Mouse (Mus musculus) pancreas, adult 10 weeks (tissue): ENCODE results near the gene Prm1. TPM values are rescaled to one million over a fixed set of nuclear protein-coding genes. Genes with fewer than 3 reads are reported as not detected.

ENCODE experiments used
- polyA plus RNA-seq: library from polyadenylated mRNA; stranded (reverse); fragments of 350-450 nt; fragmentation: Illumina TruSeq; extraction: RNeasy Lipid Tissue Mini Kit (QIAGEN cat#74804); gene quantifications from one replicate; pipeline ENCODE4 v1.2.3, GENCODE M21; 2015; ENCODE audit warnings: low read depth, low replicate concordance; ENCODE audit not compliant: insufficient read depth

The Prm1 gene
- not detected for polyA plus RNA-seq

DNA sequence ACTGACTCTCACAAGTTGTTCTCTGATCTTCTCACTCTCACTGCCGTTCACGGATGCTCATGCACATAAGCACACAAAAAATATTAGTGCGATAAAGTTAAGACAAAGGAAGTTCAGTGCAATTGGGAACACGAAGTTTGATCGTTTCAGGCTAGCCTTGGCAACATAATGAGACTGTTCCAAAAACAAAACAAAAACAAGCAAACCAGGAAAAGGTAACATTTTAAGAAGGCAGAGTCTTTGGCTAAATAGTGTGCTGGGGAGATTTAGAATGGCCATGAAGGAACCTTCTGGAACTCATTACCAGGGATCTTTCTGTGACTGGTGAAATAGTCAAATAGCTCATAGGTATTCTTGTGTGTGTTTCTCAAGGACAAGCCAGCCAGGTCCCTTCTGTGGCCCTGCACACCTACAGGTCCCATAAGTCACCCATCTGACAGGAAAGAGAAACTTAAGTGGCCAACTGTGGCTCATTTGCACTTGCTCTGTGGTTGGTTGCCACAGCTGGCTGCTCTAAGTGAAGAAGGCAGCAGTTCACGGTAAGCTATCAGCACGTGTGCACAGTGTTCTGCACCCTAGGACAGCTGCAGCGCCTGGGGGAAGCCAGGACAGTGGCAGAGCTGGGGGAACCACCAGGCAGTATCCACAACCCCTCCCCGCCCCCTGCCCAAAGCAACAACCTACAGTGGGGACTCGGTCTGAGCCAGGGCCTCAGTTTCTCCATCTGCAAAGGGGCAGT lies at the start of gene Prm1:
Gene Prm1, minus strand, starts transcription at position 51 of the 739 bp plus-strand sequence.

DNA sequence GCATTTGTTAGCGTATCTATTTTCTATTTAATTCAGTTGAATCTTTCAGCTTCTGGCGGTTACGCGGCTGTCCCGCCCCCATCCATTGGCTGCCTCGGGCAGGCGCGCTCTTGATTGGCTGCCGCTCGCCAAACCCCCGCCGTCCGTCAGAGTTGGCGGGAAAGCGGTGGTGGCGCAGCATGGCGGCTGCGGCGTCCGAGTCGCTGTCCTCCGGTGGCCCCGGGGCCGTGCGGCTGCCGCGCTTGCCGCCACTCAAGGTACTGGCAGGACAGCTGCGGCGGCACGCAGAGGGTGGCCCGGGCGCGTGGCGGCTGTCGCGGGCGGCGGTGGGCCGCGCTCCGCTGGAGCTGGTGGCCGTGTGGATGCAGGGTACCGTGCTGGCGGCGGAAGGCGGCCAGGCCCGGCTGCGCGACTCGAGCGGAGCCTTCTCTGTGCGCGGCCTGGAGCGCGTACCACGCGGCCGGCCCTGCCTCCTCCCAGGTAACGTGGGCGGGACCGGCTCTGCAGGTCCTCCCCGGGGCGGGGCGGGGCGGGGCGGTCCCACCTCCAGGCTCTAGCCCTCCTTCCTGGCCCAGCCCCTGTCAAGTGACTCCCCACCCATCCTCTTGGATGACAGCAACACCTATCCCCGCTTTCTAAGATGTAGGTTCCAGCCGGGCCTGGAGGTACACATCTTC lies 29.4 kb upstream of the Prm1 start, which contains the start of gene Rmi2:
Gene Rmi2, plus strand, starts transcription at position 149 of the 677 bp plus-strand sequence.

DNA sequence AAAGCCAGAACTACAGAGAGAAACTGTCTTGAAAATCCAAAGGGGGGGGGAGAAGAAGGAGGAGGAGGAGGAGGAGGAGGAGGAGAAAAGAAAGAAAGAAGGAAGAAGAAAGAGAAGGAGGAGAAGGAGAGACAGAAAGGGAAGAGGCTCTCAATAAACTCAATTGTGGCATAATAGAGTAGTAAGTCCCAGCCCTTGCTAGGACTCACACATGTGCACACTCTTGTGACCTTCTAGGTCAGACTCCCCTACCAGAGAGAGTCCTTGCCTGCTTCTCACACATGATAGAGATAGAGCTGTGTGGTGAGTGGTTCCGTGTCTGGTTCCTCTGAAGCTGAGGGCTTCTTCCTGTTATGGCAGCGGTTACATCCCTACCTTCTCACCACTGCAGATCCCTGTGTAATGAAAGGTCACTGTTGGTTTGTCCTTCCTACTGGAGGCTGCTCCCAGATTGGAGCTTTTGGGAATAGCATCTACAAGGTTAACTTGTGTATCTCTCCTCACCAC lies 7.3 kb upstream of the Prm1 start, which contains the start of gene Gm11172:
Gene Gm11172, plus strand, starts transcription at position 51 of the 507 bp plus-strand sequence.

DNA sequence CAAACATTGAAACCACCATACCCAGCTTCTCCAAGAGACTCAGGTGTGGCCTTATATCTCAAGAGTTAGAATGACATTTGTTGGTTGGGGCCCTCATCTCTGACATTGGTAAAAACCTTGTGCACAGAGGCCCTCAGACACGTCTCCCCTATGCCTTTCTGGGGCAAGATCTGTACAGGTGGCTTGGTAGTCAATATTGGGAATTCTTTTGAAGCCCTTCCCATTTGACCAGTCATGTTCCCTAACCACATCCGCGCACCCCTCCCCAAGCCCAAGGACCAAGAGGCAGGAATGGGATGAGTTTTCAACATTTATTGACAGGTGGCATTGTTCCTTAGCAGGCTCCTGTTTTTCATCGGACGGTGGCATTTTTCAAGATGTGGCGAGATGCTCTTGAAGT lies 9.6 kb downstream of the Prm1 start, which contains the start of gene Prm2:
Gene Prm2, minus strand, starts transcription at position 101 of the 400 bp plus-strand sequence.

DNA sequence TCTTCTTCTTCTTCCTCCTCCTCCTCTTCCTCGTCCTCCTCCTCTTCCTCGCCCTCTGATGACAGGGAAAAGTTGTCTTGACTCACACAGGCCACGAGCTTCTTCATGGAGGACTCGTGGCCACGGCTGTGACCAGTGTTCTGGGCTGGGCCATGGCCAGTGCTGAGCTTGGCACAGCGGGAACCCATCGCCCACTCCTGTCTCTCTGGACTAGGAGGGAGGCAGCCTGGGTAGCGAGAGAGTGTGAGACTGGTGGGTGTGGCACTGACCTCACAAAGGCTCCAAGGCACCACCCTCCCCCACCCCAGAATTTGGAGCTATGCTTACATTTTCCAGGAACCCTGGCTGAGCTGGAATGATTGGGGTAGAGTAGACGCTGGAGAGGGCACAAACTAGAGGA lies 14.9 kb downstream of the Prm1 start, which contains the start of gene Prm3:
Gene Prm3, minus strand, starts transcription at position 213 of the 400 bp plus-strand sequence.

DNA sequence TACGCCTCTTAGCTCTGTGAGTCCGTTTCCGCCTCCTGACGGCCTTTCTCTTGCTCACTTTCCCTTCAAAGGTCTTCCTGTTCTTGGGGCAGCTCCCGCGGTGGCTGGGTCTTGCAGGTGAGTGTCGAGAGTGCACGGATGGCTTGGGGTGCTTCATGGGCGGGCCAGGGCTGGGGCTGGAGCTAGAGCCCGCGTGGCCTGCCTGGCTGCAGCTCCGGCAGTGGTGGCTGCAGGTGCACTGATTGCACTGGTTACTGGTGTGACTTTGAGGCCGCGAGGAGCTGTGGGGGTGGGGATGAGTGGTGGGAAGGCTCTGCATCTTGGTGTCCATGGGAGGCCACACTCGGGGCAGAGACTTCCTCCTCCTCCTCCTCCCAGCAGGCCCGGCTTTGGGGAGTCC lies 17.4 kb downstream of the Prm1 start, which contains the start of gene Tnp2:
Gene Tnp2, minus strand, starts transcription at position 390 of the 400 bp plus-strand sequence.

DNA sequence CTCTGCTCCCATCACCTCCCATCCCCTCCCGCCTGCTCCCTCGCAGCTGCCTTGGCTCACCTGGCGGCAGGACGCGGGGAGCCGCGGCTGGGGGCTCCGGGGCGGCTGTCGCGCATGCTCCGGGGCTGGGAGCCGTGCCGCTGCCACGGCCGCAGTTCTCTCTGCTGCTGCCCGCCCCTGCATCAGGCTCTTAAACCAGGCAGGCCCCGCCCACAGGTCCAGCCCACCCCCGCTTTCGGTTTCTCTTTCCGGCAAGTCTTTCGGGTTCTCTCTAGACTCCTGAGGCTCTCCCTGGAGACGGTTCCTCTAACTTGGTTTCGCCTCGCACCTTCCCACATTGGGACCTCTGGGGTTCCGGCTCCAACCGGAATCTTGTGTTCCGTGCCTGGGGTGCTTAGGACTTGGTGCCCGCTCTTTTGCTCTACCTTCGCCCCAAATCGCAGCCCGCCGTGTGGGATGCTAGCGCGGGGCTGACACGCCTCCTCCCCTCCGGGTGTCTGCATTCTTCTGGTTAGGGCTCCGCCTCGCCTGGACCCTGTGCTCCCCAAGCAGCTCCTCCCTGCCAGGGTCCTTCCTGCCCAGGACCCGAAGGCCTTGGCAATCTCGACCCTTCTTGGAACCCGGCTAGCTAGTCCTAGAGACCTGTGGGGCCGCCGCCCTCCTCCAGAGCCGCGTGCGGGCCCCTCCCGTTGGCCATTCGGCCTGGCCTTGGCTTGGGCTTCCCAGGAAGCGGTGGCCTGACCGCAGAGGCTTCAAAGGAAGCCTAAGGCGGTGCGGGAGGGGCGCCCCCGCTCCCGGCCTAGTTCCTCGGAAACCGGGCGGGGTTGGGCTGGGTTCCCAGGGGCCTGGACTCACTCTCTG lies 20.0 kb downstream of the Prm1 start, which contains the start of gene Socs1:
Gene Socs1, minus strand, starts transcription at position 166 of the 861 bp plus-strand sequence.

Other genes starting within 250 kb of the Prm1 start
- gene Socs1, start 20.3 kb downstream of the Prm1 start, polyA plus RNA-seq, result 0.83 TPM
- gene Tnp2, start 17.2 kb downstream of the Prm1 start, polyA plus RNA-seq, result not detected
- not detected for gene Prm3, start 14.9 kb downstream of the Prm1 start, polyA plus RNA-seq
- not detected for gene Prm2, start 9.7 kb downstream of the Prm1 start, polyA plus RNA-seq
- gene Gm11172, start 7.1 kb upstream of the Prm1 start, polyA plus RNA-seq, result not detected
- not detected for gene Rmi2, start 29.2 kb upstream of the Prm1 start, polyA plus RNA-seq